Mouse (Mus musculus) right cerebral cortex, adult 2 months (tissue): ENCODE data around the gene Gmfg.

ENCODE experiments used
- DNase-seq, 2 experiments: peaks; one replicate each; pipeline ENCODE4 v3.0.0; 2021 to 2022; ENCODE audit warnings: low spot score in 2 of 2

The Gmfg gene

DNA sequence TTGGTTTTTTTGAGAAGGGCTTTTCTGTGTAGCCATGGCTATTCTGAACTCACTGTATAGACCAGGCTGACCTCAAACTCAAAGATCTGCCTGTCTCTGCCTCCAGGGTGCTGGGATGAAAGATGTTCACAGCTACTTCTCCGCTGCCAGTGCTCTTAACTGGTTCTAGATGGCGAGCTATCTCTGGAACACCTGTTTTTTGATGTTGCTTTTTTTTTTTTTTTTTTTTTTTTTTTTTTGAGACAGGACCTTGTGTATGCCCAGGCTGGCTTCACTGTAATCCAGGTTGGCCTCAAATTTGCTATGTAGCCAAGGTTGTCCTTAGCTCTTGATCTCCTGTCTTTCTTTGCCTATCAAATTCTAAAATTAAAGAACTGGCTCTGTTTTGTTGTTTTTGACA, 1.5 kb downstream of the Gmfg start:
- no peak for DNase-seq

DNA sequence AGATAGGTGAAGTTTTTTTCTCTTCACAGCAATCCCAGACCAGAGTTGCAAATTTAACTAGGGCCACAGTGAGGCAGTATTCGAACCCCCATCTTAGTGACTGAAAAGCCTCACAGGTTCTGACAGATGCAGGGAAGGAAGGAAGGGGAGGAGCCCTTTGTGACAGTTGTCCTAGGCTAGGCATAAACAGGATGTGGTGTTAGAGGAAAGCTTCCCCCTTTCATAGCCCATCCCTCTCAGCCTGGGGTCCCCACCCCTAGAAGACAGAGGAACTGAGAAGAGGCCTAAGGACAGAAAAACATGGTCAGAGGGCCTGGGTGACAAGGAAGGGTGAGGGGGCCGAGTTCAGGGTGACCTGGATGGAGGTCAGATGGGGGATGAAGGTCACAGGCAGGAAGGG, 3.5 kb downstream of the Gmfg start:
- DNase-seq: no peak

DNA sequence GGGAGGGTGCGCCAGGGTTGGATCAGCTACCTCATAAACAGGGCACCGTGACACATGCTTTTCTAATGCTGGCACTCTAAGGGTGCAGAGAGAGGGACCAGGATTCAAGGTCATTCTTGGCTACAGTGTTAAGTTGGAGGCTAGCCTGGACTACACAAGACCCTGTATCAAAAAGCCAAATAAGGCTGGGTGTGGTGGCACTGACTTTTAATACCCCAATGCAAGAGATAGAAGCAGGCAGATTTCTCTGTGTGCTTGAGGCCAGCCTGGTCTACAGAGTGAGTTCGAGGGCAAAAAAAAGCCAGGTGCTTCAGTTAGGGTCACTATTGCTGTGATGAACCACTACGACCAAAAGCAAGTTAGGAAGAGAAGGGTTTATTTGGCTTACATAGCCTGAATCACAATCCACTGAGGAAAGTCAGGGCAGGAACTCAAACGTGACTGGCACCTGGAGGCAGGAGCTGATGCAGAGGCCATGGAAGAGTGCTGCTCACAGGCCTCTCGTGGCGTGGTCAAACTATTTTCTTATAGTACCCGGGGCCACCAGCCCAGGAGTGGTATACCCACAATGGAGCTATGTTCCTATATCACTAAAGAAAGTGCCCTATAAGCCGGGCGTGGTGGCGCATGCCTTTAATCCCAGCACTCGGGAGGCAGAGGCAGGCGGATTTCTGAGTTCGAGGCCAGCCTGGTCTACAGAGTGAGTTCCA, 4.7 kb downstream of the Gmfg start:
- DNase-seq: no peak

DNA sequence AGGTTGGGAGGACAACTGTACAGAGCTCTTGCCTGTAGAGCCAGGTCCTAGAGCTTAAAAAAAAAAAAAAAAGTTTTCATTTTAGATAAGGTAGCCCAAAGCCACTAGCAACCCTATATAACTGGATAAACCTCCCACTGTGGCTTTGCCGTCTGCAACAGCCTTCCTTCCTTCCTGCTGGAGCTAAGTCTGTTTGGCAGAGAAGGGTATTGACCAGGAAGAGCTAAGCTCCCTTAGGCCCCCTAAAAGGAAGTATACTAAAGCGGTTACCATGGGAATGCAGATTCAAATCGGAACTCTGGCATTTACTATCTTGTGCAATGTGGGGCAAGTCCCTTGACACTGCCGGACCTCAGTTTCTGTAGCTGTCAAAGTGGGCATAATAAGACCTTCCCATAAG, 5.4 kb downstream of the Gmfg start:
- no peak for DNase-seq

DNA sequence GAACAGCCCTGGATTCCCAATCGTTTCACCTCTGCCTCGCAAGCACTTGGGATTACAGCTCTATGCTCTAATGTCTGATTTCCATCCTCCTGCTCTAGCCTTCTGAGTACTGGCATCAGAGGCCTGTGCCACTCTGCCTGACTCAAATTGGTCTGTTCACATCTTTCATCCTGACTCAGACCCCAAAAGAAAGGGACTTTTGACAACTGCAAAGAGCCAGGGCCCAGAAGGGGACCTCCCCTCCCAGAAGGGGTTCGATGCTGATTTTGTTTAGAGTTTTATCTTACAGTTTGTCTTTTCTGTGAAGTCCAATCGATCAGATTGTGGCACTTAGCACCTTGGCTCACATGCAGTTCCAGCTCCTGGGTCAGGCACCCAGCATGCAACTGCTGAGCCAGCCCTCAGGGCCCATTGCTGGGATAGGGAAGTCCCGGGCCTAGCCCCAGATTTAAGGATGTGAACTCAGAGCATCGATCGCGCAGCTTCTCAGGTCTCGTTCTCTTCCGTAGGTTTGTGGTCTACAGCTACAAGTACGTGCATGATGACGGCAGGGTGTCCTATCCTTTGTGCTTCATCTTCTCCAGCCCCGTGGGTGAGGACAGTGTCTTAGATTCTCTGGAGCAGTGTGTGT, 7.2 kb downstream of the Gmfg start:
- DNase-seq: no peak

DNA sequence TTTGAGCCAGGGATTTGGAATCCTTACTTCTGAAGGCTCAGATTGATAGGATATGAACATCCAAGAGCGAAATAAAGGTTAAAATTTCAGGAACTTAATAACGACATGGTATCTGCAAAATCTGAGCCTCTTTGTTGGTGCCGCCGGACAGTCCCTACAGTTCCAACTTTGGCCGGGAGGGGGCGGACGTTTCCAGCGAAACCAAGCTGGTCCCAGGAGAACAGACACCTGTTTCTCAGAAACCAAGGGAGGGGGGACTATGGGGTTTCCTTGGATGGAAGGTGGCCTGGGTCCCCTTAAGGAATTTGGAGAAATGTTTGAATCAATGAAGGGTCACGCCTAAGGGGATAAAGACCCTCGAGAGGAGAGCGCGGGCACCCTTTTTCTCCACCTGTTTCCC, 9.2 kb downstream of the Gmfg start:
- peak; percentile 87 to 91 for DNase-seq

DNA sequence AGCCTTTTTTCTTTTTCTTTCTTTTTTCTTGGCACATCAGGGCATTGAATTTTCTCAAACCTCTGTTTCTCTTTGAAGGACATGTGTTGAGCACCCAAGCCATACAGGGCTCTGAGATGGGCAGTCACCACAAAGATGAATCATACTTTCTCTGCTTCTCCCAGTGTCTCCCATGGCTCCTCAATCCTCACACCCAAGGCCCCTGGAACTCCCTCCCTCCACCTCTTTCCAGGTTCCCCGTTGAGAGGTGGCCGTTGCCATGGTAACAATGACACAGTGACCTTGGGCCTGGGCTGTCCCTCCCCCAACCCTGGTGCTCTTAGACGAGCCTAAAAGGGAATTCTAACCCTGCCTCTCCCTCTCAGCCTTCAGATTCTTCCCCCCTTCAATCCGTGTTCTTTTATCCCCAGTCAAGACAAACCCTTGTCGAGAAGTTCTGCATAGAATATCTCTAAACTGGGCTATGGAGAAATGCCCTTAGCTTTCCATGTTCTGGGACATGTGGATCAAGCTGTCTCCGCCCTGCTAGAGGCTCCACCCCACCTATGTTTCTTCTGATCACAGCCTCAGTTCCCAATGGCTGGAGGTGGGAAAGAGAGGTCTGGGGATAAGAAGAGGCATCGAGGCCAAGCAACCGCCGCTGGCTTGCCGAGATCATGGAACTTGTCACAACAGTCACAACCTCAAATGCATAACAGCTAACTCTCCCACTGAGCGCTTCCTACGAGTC, 10.0 kb downstream of the Gmfg start:
- no peak for DNase-seq

DNA sequence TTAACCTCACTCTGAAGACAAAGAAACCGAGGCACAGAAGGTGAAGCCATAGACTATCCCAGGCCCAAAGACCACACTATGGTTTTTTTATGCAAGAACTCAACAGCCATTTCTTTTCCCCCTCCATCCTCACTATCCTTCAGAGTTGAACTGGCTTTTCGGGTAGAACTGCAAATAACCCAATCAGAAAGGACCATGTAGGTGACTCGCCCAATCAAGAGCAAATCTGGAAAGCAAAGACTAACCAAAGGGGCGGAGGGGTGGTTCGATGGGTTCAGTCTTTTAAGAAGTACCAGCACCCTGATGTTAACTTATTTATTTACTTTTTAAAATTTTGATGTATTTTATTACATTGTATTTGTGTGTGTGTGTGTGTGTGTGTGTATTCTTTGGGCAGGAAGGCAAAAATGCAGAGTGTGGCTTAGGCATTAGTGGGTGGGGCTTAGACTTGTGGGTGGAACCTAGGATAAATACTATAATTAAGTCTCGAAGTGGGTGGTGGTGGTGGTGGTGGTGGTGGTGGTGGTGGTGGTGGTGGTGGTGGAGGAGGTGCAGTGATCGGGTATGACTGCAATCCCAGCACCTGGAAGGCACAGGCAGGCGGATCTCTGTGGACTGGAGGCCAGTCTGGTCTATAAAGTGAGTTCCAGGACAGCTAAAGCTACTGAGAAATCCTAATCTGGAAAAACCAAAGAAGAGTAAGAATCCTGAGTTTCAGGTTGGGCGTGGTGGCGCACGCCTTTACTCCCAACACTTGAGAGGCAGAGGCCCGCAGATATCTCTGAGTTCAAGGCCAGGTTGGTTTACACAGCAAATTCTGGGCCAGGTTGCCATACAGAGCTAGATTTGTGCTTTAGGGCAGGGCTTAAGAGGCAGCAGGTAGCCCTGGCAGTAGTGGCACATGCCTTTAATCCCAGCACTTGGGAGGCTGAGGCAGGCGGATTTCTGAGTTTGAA, 10.9 kb downstream of the Gmfg start:
- no peak for DNase-seq

DNA sequence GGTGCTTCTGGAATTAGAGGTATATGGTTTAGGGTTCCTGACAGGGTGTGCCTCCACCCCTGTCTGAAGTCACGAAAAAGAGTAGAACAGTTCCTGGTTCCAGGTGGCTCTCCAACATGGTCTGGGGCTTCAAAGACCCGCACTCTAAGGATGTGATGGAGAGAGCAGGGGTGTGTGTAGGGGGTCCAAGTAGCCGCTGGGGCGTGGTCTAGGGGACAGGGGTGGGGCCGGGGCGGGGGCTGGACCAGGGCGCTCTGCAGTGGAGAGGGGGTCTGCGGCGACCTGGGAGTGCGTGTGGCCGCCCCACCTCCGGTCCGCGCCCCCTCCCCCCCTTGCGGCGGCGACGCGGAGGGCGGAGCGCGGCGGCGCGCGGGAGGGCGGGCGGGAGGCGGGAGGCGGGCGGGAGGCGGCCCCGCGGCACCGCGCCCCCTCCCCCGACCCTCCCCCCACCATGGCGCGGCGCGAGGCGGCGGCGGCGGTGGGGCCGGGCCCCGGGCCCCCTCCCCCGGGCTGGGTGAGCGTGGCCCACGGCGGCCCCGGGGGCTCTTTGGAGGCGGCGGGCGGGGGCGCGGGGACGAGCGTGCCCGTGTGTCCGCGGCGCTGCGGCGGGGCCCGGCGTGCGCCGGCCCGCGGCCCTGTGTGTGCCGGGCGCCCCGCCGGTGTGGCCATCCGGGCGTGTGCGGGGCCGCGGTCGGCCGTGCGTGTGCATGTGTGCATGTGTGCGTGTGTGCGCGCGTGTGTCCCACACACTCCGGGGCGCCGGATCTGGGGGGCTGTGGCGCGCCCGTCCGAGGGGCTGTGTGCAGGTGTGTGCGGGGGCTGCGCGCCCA, 14.5 kb downstream of the Gmfg start, which contains the start of gene Lrfn1:
TSS of gene Lrfn1 (plus strand) at position 450 of the 830 bp plus-strand sequence.
- no peak for DNase-seq

DNA sequence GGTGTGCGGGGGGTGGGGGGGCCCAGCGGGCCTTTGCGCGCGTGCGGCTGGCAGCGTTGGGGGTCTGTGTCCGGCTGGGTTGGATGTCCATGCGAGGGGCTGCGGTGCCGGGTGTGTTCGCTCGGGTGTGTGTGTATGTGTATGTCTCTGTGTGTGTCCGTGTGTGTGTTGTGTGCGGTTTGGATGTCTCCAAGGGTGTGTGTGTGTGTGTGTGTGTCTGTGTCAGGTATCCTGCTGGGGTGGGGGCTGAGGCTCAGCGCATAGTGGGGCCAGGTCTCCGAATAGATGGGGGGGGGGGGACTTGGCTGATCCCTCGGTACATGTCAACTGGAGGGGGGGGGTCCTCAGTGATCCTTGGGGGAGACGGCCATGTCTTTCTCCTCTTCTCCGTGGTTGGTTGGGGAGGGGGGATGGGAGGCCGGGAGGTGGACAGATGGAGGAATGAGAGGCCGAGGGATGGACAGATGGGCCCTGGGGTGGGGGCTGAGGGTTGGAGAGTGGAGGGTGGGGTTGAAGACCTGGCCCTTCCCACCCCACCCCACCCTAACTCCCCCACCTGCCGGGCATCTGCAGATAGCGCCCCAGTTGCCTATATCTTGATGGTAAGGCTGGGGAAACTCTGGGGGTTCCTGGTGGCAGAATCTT, 15.2 kb downstream of the Gmfg start:
- DNase-seq: no peak

DNA sequence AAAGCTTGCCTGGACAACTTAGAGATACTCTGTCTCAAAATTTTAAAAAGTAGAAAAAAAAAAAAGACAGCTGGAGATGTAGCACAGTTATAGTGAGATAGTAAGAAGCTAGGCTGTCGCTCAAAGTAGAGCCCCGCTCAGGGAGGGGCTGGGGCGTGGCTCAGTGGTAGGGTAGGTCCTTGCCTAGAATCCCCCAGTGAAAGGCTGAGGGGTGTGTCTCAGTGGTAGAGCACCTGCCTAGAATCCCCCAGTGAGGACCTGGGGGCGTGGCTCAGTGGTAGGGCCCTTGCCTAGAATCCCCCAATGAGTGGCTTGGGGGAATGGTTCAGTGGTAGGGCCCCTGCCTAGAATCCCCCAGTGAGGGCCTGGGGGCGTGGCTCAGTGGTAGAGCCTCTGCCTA, 23.1 kb downstream of the Gmfg start:
- no peak for DNase-seq

DNA sequence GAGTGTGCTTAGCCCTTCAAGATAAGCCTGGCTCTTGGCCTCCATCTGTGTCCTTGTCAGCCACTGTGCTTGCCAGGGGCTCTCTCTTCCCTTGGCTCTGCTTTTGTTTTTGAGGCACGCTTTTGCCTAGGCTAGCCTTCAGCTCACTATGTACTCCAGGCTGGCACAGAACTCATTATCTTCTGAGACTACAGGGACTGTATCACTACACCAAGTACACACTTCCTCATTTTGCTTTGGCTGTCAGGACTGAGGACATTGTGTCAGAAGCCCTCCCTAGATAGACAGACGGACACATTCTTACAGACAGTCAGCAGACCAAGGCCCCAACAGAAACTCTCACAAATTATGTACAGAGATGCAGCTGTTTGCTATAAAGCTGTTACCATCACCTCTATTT, 25.5 kb downstream of the Gmfg start:
- DNase-seq: no peak

DNA sequence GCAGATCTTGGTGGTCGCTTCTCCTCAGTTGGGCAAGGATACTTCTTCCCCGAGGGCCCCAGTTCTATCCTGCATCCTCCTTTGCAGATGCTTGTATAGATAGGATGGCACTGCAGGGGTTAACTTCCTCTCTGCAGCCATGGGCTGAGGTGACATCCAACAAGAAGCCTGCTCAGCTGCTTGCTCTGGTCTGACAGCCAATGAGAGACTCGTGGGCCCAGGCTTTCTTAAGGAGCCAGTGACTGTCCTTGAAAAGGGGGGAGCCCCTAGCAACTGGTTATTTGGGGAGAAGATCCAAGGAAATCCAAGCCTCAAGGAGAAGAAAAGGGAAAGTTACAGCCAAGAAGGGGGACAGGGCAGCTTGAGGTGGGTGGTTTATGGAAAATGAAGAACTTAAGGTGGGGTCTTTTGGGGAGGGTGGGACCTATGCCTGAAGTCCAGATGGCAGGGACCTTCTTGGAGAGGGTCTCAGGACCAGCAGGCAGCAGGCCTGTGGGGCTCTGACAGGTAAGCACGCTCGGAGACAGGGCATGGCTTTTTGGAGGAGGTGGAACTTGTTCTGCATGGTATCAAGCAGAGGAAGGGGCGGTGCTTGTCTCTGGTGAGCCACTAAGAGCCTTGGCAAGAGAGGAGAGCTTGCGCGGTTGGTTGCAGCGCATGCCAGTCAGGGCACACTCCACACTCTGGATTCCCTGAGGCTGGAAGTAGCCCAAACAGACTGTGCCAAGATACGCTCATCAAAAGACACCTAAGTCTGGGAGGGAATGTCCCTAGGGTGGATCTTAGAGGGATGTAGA, 27.4 kb downstream of the Gmfg start:
- DNase-seq: peak; percentile 92 to 94

DNA sequence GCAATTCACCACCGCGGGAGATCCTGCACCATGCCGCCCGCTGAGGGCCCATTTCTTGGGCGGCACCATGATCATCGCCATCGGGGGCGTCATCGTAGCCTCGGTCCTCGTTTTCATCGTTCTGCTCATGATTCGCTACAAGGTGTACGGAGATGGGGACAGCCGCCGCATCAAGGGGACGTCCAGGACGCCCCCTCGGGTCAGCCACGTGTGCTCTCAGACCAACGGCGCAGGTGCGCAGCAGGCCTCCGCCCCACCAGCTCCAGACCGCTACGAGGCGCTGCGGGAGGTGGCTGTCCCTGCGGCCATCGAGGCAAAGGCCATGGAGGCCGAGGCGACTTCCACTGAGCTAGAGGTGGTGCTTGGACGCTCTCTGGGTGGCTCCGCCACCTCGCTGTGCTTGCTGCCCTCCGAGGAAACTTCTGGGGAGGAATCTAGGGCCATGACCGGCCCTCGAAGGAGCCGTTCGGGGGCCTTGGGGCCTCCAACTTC, 29.5 kb downstream of the Gmfg start:
- DNase-seq: no peak

DNA sequence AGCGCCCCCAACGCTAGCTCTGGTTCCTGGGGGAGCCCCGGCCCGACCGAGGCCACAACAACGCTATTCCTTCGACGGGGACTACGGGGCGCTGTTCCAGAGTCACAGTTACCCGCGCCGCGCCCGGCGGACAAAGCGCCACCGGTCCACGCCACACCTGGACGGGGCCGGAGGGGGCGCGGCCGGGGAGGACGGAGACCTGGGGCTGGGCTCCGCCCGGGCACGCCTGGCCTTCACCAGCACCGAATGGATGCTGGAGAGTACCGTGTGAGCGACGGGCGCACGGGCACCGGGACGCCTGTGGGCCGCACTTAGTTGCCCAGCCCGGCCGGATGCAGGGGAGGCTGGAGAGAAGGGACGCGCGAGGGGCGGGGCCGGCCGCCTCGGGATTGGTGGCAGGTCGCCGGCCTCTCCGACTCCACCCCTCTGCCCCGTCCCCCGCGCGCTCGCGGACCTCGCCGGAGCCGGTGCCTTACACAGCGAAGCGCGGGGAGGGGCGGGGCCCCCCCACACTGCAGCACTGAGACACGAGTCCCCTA, 30.0 kb downstream of the Gmfg start:
- no peak for DNase-seq

DNA sequence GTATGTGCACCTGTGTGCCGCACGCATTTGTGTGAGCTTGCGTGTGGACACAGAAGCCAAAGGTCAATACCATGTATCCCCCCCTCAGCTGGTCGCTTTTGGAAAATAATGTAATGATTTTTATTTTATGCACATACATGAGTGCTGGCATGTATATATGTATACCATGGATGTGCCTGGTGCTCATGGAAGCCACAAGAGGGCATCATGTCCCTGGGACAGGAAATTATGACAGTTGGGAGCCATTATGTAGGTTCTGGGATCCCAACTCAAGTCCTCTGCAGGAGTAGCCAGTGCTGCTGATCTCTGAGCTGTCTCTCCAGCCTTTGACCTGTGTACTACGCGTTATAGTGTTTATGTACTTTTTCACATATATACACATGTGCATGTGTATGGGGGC, 38.9 kb downstream of the Gmfg start:
- DNase-seq: no peak

DNA sequence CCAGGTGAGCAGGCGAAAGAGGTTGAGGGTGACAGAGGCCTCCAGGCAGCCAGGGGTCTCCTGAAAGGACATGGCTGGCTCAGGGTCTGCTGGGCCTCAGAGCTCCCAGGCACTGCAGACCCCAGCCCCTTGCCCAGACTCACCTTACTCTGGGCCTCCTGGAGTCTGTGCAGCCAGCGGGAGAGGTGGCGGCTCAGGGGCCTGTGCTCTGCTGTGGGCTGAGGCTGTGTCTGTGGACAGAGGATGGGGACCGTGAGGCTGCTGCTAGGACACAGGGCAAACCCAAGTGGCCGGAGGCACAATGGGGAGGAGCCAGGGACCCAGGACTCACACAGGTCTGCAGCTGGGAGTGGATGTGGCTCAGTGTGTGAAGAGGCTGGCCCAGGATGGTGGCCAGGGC, 40.1 kb downstream of the Gmfg start:
- no peak for DNase-seq

DNA sequence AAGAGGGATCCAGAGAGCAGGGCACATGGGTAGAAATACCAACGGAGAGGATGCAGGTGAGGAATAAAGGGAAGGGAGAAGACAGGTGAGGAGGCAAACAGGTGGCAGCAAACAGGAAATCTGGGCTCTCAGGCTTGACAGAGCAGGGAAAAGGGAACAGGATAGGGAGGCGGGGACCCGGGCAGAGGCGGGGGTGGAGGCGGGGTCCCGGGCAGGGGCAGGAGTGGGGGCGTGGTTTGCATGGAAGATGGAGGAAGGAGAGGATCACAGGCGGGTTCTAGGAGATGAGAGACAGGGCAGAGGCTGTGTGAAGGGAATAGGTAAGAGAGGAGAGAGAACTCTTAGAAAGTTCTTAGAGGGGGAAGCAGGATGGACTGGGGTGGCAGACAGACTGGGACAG, 41.6 kb downstream of the Gmfg start:
- no peak for DNase-seq

DNA sequence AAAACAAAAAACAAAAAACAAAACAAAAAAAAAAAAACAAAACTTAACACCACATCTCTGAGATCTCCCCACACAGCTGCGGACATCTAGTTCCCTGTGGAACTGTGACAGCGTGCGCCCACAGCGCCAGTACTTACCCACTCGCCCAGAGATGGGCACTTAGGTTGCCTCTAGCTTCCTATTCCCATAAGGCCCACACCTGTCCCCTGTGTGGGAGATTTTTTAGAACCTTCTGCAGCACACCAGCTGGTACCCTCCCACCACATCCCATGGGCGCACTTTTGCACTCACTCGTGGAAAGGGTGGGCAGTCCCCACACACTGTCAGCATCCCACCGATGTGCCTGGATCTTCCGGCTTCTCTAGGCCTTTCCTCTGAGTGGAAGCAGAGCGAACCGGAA, 45.6 kb downstream of the Gmfg start:
- DNase-seq: peak; percentile 57 to 72
